Mouse (Mus musculus) spleen, postnatal 10 days (tissue): ENCODE measurements around the gene Gm10375.
"Not testable (repeated sequence)": the region's sequence is repeated elsewhere in the genome, so short reads cannot be mapped to it uniquely, and the experiment has no call there.

Experiments used
- DNase-seq, 2 experiments: peaks; one replicate each; pipeline ENCODE4 v3.0.0; 2021 to 2022; ENCODE audit warnings: low spot score in 2 of 2

Gene Gm10375

GRCm38 (mm10) chr14:43607913-43608312 lies at the start of gene Gm10375:
Gene Gm10375, minus strand, starts transcription at chr14:43608013.
- DNase-seq = not testable (repeated sequence)

- DNase-seq = not testable (repeated sequence)
These were observed 28.8 kb downstream of the Gm10375 start, which contains the start of gene Gm17654 for GRCm38 (mm10) chr14:43579046-43579445. Gene Gm17654, minus strand, starts transcription at chr14:43579146.

- peak in 1 of 2 experiments; percentile 12 for DNase-seq
These were observed 29.8 kb downstream of the Gm10375 start for GRCm38 (mm10) chr14:43577969-43578368.
